Mouse (Mus musculus) spleen, adult 2 months (tissue): Measurements from ENCODE around the gene Dgkz. TPM values are rescaled to one million over a fixed set of nuclear protein-coding genes. Genes with fewer than 3 reads are reported as not detected.

Source experiments
- DNase-seq, 2 experiments: peaks; one replicate each; pipeline versions ENCODE4 v3.0.0 to v3.0.0-alpha.2; 2012 to 2021; ENCODE audit warnings: low spot score in 2 of 2, low read depth in 1 of 2
- H3K27ac ChIP-seq: fragments of 200-500 bp; 2 replicates; pipeline ENCODE4 v1.5.1; 2012; ENCODE audit warnings: low read length, inconsistent platforms; ENCODE audit not compliant: insufficient read depth
- H3K27me3 ChIP-seq: fragments of 200-500 bp; 2 replicates; pipeline ENCODE4 v1.6.1; 2012; ENCODE audit warnings: mild to moderate bottlenecking, moderate library complexity, low read length, inconsistent platforms; ENCODE audit not compliant: control insufficient read depth, insufficient read depth
- H3K36me3 ChIP-seq: fragments of 200-500 bp; 2 replicates; pipeline ENCODE4 v1.6.1; 2012; ENCODE audit warnings: mild to moderate bottlenecking, low read length, inconsistent platforms; ENCODE audit not compliant: control insufficient read depth, insufficient read depth
- H3K4me1 ChIP-seq: fragments of 200-500 bp; 2 replicates; pipeline ENCODE4 v1.6.1; 2011; ENCODE audit warnings: inconsistent platforms; ENCODE audit not compliant: control insufficient read depth, insufficient read depth, insufficient read length
- H3K4me3 ChIP-seq: fragments of 200-500 bp; 2 replicates; pipeline ENCODE4 v1.5.1; 2011; ENCODE audit warnings: mild to moderate bottlenecking, inconsistent platforms; ENCODE audit not compliant: insufficient read depth, insufficient read length; ENCODE audit errors: extremely low read depth
- CTCF ChIP-seq: fragments of 200-500 bp; IDR thresholded peaks from 2 replicates; pipeline ENCODE4 v1.5.1; 2011; ENCODE audit warnings: mild to moderate bottlenecking, inconsistent platforms; ENCODE audit not compliant: insufficient read depth, insufficient read length, insufficient replicate concordance; ENCODE audit errors: extremely low read depth
- POLR2A ChIP-seq: fragments of 200-500 bp; IDR thresholded peaks from 2 replicates; pipeline ENCODE4 v1.6.1; 2011; ENCODE audit warnings: low read depth, low read length, inconsistent platforms
- WGBS: fragments of 180-500 bp; shearing (Covaris S2); methylation state at CpG from one replicate; pipeline ENCODE4 v1.1.7; 2018; 5-methylcytosine and 5-hydroxymethylcytosine counted together
- polyA plus RNA-seq: library from polyadenylated mRNA; depleted of rRNA; stranded (reverse); fragments of >200 nt; gene quantifications from 2 replicates; pipeline ENCODE4 v1.2.3, GENCODE M21; 2012

Gene Dgkz
- polyA plus RNA-seq, 1 experiment, result 279 TPM

- H3K27me3 ChIP-seq, result no peaks in the 10 kb centered on the region
- 73% methylated on average over 11 of the region's 11 CpGs for WGBS
- peaks cover 52% of the 10 kb centered on the region for H3K4me1 ChIP-seq
- no peak for DNase-seq
- peaks cover 1% of the 10 kb centered on the region for H3K36me3 ChIP-seq
- H3K27ac ChIP-seq, result peak overlapping the region; percentile 58; the same call in 1 of the 2 replicates
- TF ChIP-seq POLR2A (no peak), CTCF (no peak)
- H3K4me3 ChIP-seq, result no peak overlapping the region
These were observed 15.9 kb downstream of the Dgkz start for GRCm38 (mm10) chr2:91959544-91960410.

GRCm38 (mm10) chr2:91958701-91959457 lies 16.8 kb downstream of the Dgkz start:
- Histone ChIP-seq H3K4me3 (no peak overlapping the region), H3K4me1 (peaks cover 46% of the 10 kb centered on the region), H3K27me3 (no peaks in the 10 kb centered on the region), H3K36me3 (peaks cover 1% of the 10 kb centered on the region), H3K27ac (no peak overlapping the region)
- TF ChIP-seq CTCF (peak; percentile 72; the same call in 1 of the 2 replicates), POLR2A (no peak)
- peak in 1 of 2 experiments; percentile 45 for DNase-seq
- 45% methylated on average over 10 of the region's 10 CpGs for WGBS

GRCm38 (mm10) chr2:91958049-91958448 lies 17.6 kb downstream of the Dgkz start:
- Histone ChIP-seq H3K36me3 (peaks cover 1% of the 10 kb centered on the region), H3K27ac (no peak overlapping the region; the same call in 1 of the 2 replicates), H3K4me1 (peaks cover 45% of the 10 kb centered on the region), H3K27me3 (no peaks in the 10 kb centered on the region), H3K4me3 (no peak overlapping the region)
- WGBS, result 82% methylated on average over 8 of the region's 8 CpGs
- DNase-seq, result no peak
- TF ChIP-seq POLR2A (no peak), CTCF (no peak)

GRCm38 (mm10) chr2:91957096-91957495 lies 18.6 kb downstream of the Dgkz start:
- peaks cover 1% of the 10 kb centered on the region for H3K36me3 ChIP-seq
- no peak for TF ChIP-seq POLR2A
- TF ChIP-seq CTCF, result no peak
- H3K27me3 ChIP-seq, result no peaks in the 10 kb centered on the region
- WGBS, result 8% methylated on average over 4 of the region's 4 CpGs
- no peak for DNase-seq
- H3K27ac ChIP-seq, result 0 out of 2 replicates have a peak overlapping the region, but pooled peaks have one; percentile 12
- H3K4me3 ChIP-seq, result no peak overlapping the region
- H3K4me1 ChIP-seq, result peaks cover 45% of the 10 kb centered on the region

- no peaks in the 10 kb centered on the region for H3K27me3 ChIP-seq
- H3K36me3 ChIP-seq, result peaks cover 1% of the 10 kb centered on the region
- no peak overlapping the region for H3K27ac ChIP-seq
- peaks cover 38% of the 10 kb centered on the region for H3K4me1 ChIP-seq
- 56% methylated on average over 6 of the region's 6 CpGs for WGBS
- DNase-seq, result no peak
- H3K4me3 ChIP-seq, result no peak overlapping the region
- no peak for TF ChIP-seq POLR2A
- no peak for TF ChIP-seq CTCF
These were observed 19.8 kb downstream of the Dgkz start for GRCm38 (mm10) chr2:91955875-91956274.

- no peak overlapping the region; the same call in 1 of the 2 replicates for H3K27ac ChIP-seq
- 79% methylated on average over 4 of the region's 4 CpGs for WGBS
These were observed 20.5 kb downstream of the Dgkz start for GRCm38 (mm10) chr2:91955121-91955591.

More at GRCm38 (mm10) chr2:91955121-91955591, 20.5 kb downstream of the Dgkz start:
- no peak for DNase-seq
- TF ChIP-seq POLR2A (no peak), CTCF (no peak)
- no peaks in the 10 kb centered on the region for H3K27me3 ChIP-seq
- H3K4me3 ChIP-seq, result no peak overlapping the region
- H3K4me1 ChIP-seq, result peaks cover 39% of the 10 kb centered on the region
- H3K36me3 ChIP-seq, result peaks cover 1% of the 10 kb centered on the region
